Mouse (Mus musculus) liver, embryonic 11.5 days (tissue): ENCODE data around the gene Bcorl1. TPM values are rescaled to one million over a fixed set of nuclear protein-coding genes. Genes with fewer than 3 reads are reported as not detected.
"Not testable (repeated sequence)": the region's sequence is repeated elsewhere in the genome, so short reads cannot be mapped to it uniquely, and the experiment has no call there.

Experiments
- ATAC-seq: fragments of 200-750 bp; cut with Nextera tagmentation; replicated peaks from 2 replicates; pipeline ENCODE4 v1.8.0; 2017; ENCODE audit warnings: moderate number of reproducible peaks, mild to moderate bottlenecking, moderate TSS enrichment, moderate library complexity; ENCODE audit not compliant: low FRiP score
- DNase-seq: peaks from one replicate; pipeline ENCODE4 v3.0.0-alpha.2; 2017; ENCODE audit warnings: low spot score
- H3K27ac ChIP-seq: fragments of 300-500 bp; sonication (generic); 2 replicates; pipeline ENCODE4 v1.5.1; 2014; ENCODE audit warnings: mild to moderate bottlenecking, low read depth, low read length, control low read depth
- H3K27me3 ChIP-seq: fragments of 300-500 bp; sonication (generic); replicated peaks from 2 replicates; pipeline ENCODE4 v1.6.1; 2014; ENCODE audit warnings: low read length, mixed read lengths; ENCODE audit not compliant: control insufficient read depth, insufficient read depth
- H3K36me3 ChIP-seq: fragments of 300-500 bp; sonication (generic); 2 replicates; pipeline ENCODE4 v1.6.1; 2014; ENCODE audit warnings: mild to moderate bottlenecking, low read length, moderate library complexity, mixed read lengths; ENCODE audit not compliant: control insufficient read depth, insufficient read depth
- H3K4me1 ChIP-seq: fragments of 300-500 bp; sonication (generic); replicated peaks from 2 replicates; pipeline ENCODE4 v1.6.1; 2014; ENCODE audit warnings: low read length, mixed read lengths; ENCODE audit not compliant: control insufficient read depth, insufficient read depth
- H3K4me2 ChIP-seq: fragments of 300-500 bp; sonication (generic); 2 replicates; pipeline ENCODE4 v1.6.1; 2014; ENCODE audit warnings: mild to moderate bottlenecking, control low read depth, moderate library complexity
- H3K4me3 ChIP-seq: fragments of 300-500 bp; sonication (generic); 2 replicates; pipeline ENCODE4 v1.5.1; 2014; ENCODE audit warnings: low read depth, low read length, control low read depth
- H3K9ac ChIP-seq: fragments of 300-500 bp; sonication (generic); 2 replicates; pipeline ENCODE4 v1.6.1; 2014; ENCODE audit warnings: low read depth, low read length, control low read depth
- H3K9me3 ChIP-seq: fragments of 300-500 bp; sonication (generic); 2 replicates; pipeline ENCODE4 v1.6.1; 2016; ENCODE audit warnings: low read length, inconsistent platforms, mixed read lengths; ENCODE audit not compliant: control insufficient read depth
- WGBS: fragments of 180-500 bp; shearing (Covaris S2); extraction: QIAGEN DNeasy Blood & Tissue Kit; methylation state at CpG from one replicate; pipeline ENCODE4 v1.1.7; 2014; 5-methylcytosine and 5-hydroxymethylcytosine counted together
- polyA plus RNA-seq: library from polyadenylated mRNA; unstranded; fragments of >200 nt; fragmentation: Nextera tagmentation; extraction: Ambion mirVana; gene quantifications from 2 replicates; pipeline ENCODE4 v1.2.1, GENCODE M21; 2014

Gene Bcorl1
- polyA plus RNA-seq, 1 experiment from 2014 or later = 7.3 TPM

DNA sequence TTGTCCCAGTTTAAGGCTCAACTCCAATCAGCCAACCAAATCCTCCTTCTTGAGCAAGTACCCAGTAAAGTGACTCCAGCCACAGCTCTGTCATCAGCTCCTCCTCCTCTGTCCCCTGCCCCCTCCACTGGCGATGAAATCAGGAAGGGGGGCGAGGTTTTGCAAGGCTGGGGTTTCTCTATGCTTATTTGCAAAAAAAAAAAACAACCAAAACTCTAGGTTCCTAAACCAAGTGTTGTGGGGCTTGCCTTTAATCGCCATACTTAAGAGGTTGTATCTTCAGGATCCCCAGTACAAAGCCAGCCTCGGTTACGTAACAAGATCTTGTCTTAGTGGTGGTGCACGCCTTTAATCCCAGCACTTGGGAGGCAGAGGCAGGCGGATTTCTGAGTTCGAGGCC is 87.5 kb downstream of the Bcorl1 start:
- no peaks in the 10 kb centered on the region for H3K36me3 ChIP-seq
- WGBS = 54% methylated on average over 8 of the region's 8 CpGs
- DNase-seq (no peak), ATAC-seq (no peak)
- no peak overlapping the region for H3K4me2 ChIP-seq
- no peak overlapping the region for H3K4me3 ChIP-seq
- H3K9me3 ChIP-seq = no peaks in the 10 kb centered on the region
- H3K4me1 ChIP-seq = peaks cover 34% of the 10 kb centered on the region
- no peak overlapping the region for H3K9ac ChIP-seq
- H3K27me3 ChIP-seq = no peaks in the 10 kb centered on the region; the same call in 1 of the 2 replicates
- H3K27ac ChIP-seq = no peak overlapping the region

DNA sequence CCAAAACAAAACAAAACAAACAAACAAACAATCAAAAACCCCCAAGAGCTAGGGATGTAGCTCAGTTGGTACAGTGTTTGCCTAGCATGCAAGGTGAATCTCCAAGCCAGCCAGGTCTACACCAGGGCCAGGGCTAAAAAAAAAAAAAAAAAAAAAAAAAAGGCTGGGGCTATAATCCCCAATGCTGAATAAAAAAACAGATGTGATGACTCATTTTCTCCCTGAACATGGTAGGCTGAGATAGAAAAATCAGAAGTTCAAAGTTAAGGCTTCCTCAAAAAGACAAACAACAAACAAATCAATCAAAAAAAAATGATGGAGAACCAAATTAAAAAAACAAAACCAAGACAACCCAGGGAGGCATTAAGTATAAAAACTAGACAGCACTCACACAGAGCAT is 87.9 kb downstream of the Bcorl1 start:
- Histone ChIP-seq H3K27ac (no peak overlapping the region), H3K27me3 (no peaks in the 10 kb centered on the region; the same call in 1 of the 2 replicates), H3K4me3 (no peak overlapping the region), H3K4me1 (peaks cover 36% of the 10 kb centered on the region), H3K9me3 (no peaks in the 10 kb centered on the region), H3K4me2 (no peak overlapping the region), H3K36me3 (no peaks in the 10 kb centered on the region), H3K9ac (no peak overlapping the region)
- DNase-seq (no peak), ATAC-seq (no peak)

DNA sequence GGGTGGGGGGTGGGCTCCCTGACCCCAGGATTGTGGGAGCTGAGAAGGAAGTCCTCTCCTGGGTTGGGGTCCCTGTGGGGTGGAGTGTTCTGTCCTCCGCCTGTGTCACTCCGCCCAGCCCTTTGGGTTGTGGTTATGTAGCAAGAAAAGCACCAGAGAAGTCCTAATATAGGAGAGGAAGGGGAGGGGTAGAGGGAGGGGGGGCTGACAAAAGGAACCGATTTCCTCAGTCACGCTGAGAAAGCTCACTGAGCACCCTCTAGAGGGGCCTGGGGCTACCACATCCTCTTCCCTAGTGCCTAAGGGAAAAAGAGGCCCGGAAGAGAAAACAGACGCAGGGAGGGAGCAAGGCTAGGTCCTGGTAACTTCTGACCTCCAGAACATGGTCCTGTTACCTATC is 88.4 kb downstream of the Bcorl1 start:
- ATAC-seq (0 out of 2 replicates have a peak, but pooled peaks have one; percentile 44), DNase-seq (no peak)
- no peaks in the 10 kb centered on the region for H3K36me3 ChIP-seq
- H3K27ac ChIP-seq = no peak overlapping the region
- no peak overlapping the region for H3K4me2 ChIP-seq
- H3K4me3 ChIP-seq = no peak overlapping the region
- no peaks in the 10 kb centered on the region for H3K9me3 ChIP-seq
- peaks cover 32% of the 10 kb centered on the region for H3K4me1 ChIP-seq
- no peak overlapping the region for H3K9ac ChIP-seq
- H3K27me3 ChIP-seq = no peaks in the 10 kb centered on the region; the same call in 1 of the 2 replicates
- WGBS = 23% methylated on average over 5 of the region's 6 CpGs

DNA sequence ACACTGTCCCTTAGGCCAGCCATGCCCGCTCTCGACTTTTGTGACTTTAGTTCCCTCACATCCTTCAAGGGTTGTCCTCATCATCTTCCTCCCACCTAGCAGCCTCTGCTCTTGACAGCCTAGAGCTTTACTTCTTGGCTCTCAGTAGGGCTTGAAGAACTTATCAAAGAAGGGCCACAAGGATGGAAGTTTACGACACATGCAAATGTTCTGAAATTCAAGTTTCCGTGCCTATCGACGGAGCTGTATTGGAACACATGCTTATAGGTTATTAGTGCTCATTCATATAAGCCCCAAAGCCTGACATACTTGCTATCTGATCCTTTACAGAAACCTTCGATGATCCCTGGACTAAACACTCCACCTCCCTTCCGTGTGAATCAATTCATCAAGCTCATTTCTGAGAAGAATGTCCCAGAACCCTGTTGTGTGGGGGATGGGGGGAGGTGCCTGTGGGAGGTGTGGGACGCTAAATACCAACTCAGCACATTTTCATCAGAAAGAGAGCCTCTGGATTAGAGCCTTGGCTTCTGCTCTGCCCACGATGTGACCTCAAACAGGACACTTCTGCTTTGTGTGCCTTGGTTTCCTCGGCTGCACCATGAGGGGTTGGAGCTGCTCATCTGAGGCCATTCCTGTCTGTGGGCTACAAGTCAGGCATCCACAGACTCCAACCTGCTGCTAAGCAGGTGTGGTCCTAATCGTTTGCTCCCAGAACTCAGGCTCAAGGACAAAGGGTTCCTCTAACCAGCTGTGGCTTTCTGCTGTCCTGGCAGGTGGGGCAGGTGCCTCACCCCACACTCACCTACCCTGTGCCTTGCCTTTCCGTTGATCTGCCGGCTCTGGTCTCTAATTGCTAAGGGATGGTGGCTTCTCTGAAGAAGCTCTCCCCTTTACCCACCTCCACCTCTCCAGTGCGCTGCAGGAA is 91.7 kb downstream of the Bcorl1 start:
- peak overlapping the region; percentile 44 for H3K4me2 ChIP-seq
- no peak overlapping the region; the same call in 1 of the 2 replicates for H3K4me3 ChIP-seq
- 54% methylated on average over 15 of the region's 15 CpGs for WGBS
- no peak for DNase-seq
- H3K4me1 ChIP-seq = peaks cover 19% of the 10 kb centered on the region
- no peaks in the 10 kb centered on the region; the same call in 1 of the 2 replicates for H3K27me3 ChIP-seq
- H3K9ac ChIP-seq = no peak overlapping the region
- no peaks in the 10 kb centered on the region for H3K36me3 ChIP-seq
- no peak for ATAC-seq
- H3K27ac ChIP-seq = peak overlapping the region; percentile 32; the same call in 1 of the 2 replicates
- no peaks in the 10 kb centered on the region for H3K9me3 ChIP-seq

DNA sequence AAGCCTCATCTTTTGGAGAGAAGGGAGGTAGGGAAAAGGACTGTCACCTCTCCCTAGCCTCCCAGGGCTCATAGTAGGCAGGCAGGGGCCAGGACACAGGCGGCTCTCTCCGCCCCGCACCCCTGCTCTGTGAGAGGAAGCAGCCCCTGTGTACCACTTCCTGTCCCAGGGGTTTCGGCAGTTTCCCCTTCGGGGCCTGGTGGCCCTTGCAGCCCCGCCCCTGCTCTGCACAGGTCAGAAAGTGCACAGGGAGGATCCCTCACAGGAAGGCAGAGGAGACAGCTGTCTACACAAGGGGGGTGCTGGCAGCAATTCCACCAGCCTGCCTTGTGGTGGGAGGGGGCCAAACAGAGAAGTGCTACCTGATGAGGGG is 92.4 kb downstream of the Bcorl1 start:
- ATAC-seq (peak; percentile 63), DNase-seq (no peak)
- no peaks in the 10 kb centered on the region; the same call in 1 of the 2 replicates for H3K27me3 ChIP-seq
- H3K4me3 ChIP-seq = no peak overlapping the region
- no peak overlapping the region for H3K9ac ChIP-seq
- H3K4me1 ChIP-seq = peaks cover 17% of the 10 kb centered on the region
- H3K9me3 ChIP-seq = no peaks in the 10 kb centered on the region
- peak overlapping the region; percentile 32; the same call in 1 of the 2 replicates for H3K27ac ChIP-seq
- WGBS = 25% methylated on average over 6 of the region's 6 CpGs
- peak overlapping the region; percentile 44 for H3K4me2 ChIP-seq
- no peaks in the 10 kb centered on the region for H3K36me3 ChIP-seq

DNA sequence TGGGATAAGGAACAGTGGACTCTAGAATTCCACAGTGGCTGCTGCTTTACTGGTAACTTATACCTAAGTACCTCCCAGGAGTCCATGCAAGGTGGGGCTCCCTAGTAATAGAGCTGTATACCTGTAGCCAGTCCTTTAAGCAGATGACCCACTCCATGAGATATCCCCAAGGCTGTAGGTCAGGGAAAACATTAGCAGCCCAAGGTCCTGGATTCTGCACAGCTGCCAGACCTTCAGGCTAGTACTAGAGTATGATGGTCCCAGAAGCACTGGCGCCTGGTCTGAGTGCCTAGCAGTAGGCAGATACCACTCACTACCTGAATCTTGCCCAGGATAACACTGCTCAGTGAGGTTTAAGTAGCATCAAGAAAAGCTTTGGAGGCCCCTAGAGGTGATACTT is 93.1 kb downstream of the Bcorl1 start:
- no peak overlapping the region for H3K4me3 ChIP-seq
- H3K4me1 ChIP-seq = peaks cover 22% of the 10 kb centered on the region
- no peaks in the 10 kb centered on the region for H3K36me3 ChIP-seq
- H3K27ac ChIP-seq = no peak overlapping the region
- H3K9ac ChIP-seq = no peak overlapping the region
- DNase-seq (no peak), ATAC-seq (no peak)
- no peaks in the 10 kb centered on the region for H3K9me3 ChIP-seq
- 79% methylated on average over 1 of the region's 1 CpGs for WGBS
- H3K4me2 ChIP-seq = no peak overlapping the region
- no peaks in the 10 kb centered on the region; the same call in 1 of the 2 replicates for H3K27me3 ChIP-seq

DNA sequence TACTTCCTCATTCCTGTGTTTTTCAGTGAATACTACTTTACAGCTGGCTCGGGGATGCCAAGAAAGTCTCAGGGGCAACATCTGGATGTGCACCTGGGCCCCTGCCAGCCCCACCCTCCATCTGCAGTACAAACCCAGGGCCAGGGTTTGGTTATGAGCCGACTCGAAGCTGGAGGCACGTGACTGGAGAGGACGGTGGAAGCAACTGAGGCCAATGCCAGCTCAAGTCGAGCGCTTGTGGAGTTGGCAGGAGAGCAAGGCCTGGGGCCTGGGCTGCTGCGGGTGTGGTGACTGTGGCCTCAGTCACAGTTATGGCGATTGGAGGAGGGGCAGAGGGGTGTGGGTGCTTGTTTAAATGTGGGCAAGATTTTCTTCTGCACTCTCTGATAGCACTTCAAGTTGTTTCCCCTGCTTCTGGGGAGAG is 94.3 kb downstream of the Bcorl1 start:
- H3K9me3 ChIP-seq = no peaks in the 10 kb centered on the region
- no peaks in the 10 kb centered on the region for H3K36me3 ChIP-seq
- no peak for DNase-seq
- no peak overlapping the region for H3K4me3 ChIP-seq
- peak; percentile 46 for ATAC-seq
- no peak overlapping the region for H3K27ac ChIP-seq
- H3K4me2 ChIP-seq = no peak overlapping the region
- no peak overlapping the region for H3K9ac ChIP-seq
- H3K27me3 ChIP-seq = no peaks in the 10 kb centered on the region; the same call in 1 of the 2 replicates
- WGBS = 50% methylated on average over 9 of the region's 9 CpGs
- peaks cover 25% of the 10 kb centered on the region for H3K4me1 ChIP-seq

DNA sequence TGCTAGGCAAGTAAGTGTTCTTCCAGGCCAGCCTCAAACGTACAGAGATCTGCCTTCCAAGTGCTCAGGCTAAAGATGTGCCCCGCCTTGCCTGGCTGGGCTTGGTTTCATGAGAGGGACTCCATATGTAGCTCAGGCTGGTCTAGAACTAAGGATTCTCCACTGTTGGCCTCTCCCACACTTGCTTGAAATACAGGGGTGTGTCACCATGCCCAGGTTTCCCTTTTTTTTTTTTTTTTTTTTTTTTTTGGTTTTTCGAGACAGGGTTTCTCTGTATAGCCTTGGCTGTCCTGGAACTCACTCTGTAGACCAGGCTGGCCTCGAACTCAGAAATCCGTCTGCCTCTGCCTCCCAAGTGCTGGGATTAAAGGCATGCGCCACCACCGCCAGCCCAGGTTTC is 94.9 kb downstream of the Bcorl1 start:
- not testable (repeated sequence) for H3K9ac ChIP-seq, ATAC-seq, H3K4me2 ChIP-seq, H3K36me3 ChIP-seq, H3K4me3 ChIP-seq, DNase-seq, H3K27me3 ChIP-seq, H3K27ac ChIP-seq, H3K9me3 ChIP-seq
- H3K4me1 ChIP-seq = peaks cover 25% of the 10 kb centered on the region
- WGBS = 78% methylated on average over 5 of the region's 7 CpGs

DNA sequence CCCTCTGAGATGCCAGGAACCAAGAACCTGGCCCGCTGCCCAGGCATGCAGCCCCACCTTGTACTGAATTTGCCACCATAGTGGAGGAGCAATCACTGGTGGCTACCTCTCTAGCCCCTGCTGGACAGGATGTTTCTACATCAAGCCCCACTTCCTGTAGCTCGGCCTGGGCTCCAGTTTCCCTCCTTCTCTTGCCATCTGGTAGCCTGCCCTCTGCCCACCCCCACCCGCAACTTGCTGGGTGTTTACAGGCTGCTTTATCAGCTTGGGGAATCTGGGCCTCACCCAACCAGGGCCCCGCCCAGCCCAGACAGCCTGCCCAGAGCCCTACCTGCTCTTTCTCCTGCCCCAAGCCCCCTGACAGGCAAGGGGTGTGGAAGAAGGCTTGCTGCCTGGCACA is 97.9 kb downstream of the Bcorl1 start:
- no peaks in the 10 kb centered on the region for H3K27me3 ChIP-seq
- no peak overlapping the region for H3K9ac ChIP-seq
- H3K4me2 ChIP-seq = no peak overlapping the region
- H3K27ac ChIP-seq = no peak overlapping the region
- H3K4me3 ChIP-seq = no peak overlapping the region
- DNase-seq = no peak
- no peaks in the 10 kb centered on the region for H3K36me3 ChIP-seq
- 0 out of 2 replicates have a peak, but pooled peaks have one; percentile 36 for ATAC-seq
- H3K9me3 ChIP-seq = no peaks in the 10 kb centered on the region
- H3K4me1 ChIP-seq = peaks cover 15% of the 10 kb centered on the region
- 49% methylated on average over 4 of the region's 4 CpGs for WGBS
